Mouse (Mus musculus) liver, embryonic 14 days (tissue): ENCODE measurements around the gene Hps6. TPM values are rescaled to one million over a fixed set of nuclear protein-coding genes. Genes with fewer than 3 reads are reported as not detected.

Experiments
- polyA plus RNA-seq: library from polyadenylated mRNA; depleted of rRNA; stranded (reverse); fragments of >200 nt; gene quantifications from 2 replicates; pipeline ENCODE4 v1.2.3, GENCODE M21; 2012; rRNA removed

Hps6 gene
- 0.96 and 1.2 TPM in 2 replicates for polyA plus RNA-seq

GRCm38 (mm10) chr19:46003371-46004226, at the start of gene Hps6:
Gene Hps6, plus strand, starts transcription at chr19:46003508.

GRCm38 (mm10) chr19:45997785-45998693, 5.3 kb upstream of the Hps6 start, which contains the start of gene Armh3:
Gene Armh3, minus strand, starts transcription at chr19:45998488.

GRCm38 (mm10) chr19:46044271-46044992, 41.1 kb downstream of the Hps6 start, which contains the start of gene Pprc1:
Gene Pprc1, plus strand, starts transcription at chr19:46044886.

GRCm38 (mm10) chr19:46044993-46045695, 41.8 kb downstream of the Hps6 start, which contains the start of gene Ldb1:
Gene Ldb1, minus strand, starts transcription at chr19:46045214.

Other genes with a start within 250 kb of the Hps6 start
- 28.8 and 30.8 TPM in 2 replicates for gene Mgea5, start 219.7 kb upstream of the Hps6 start, polyA plus RNA-seq
- 1.4 TPM in 2 replicates for gene Kcnip2, start 187.4 kb upstream of the Hps6 start, polyA plus RNA-seq
- 2.2 and 2.3 TPM in 2 replicates for gene Armh3, start 5.0 kb upstream of the Hps6 start, polyA plus RNA-seq
- 13.5 and 16.8 TPM in 2 replicates for gene Pprc1, start 41.4 kb downstream of the Hps6 start, polyA plus RNA-seq
- gene Ldb1, start 41.7 kb downstream of the Hps6 start, polyA plus RNA-seq = 116 and 124 TPM in 2 replicates
- gene Nolc1, start 72.4 kb downstream of the Hps6 start, polyA plus RNA-seq = 72.9 and 75.8 TPM in 2 replicates
- not detected in 2 replicates for gene Elovl3, start 128.4 kb downstream of the Hps6 start, polyA plus RNA-seq
- 0.01 and 0.14 TPM in 2 replicates for gene Pitx3, start 144.8 kb downstream of the Hps6 start, polyA plus RNA-seq
- gene Gbf1, start 149.0 kb downstream of the Hps6 start, polyA plus RNA-seq = 13.8 and 15.3 TPM in 2 replicates